Mouse (Mus musculus) heart, postnatal 36 days (tissue): ENCODE data around the gene Retreg1. TPM values are rescaled to one million over a fixed set of nuclear protein-coding genes. Genes with fewer than 3 reads are reported as not detected.

ENCODE experiments used
- DNase-seq, 2 experiments: peaks; one replicate each; pipeline ENCODE4 v3.0.0; 2021 to 2022
- intact Hi-C: fragments of 180-260 bp; cut with DNase I; formaldehyde crosslinking; loops from one replicate; pipeline ENCODE4 v1.15.1; 2025
- total RNA-seq, 2 experiments: library from RNA; stranded (reverse); gene quantifications; 2 replicates each; pipeline ENCODE4 v1.2.3; 2021

The Retreg1 gene
- total RNA-seq, 2 experiments from 2014 or later: 319 to 364 TPM

DNA sequence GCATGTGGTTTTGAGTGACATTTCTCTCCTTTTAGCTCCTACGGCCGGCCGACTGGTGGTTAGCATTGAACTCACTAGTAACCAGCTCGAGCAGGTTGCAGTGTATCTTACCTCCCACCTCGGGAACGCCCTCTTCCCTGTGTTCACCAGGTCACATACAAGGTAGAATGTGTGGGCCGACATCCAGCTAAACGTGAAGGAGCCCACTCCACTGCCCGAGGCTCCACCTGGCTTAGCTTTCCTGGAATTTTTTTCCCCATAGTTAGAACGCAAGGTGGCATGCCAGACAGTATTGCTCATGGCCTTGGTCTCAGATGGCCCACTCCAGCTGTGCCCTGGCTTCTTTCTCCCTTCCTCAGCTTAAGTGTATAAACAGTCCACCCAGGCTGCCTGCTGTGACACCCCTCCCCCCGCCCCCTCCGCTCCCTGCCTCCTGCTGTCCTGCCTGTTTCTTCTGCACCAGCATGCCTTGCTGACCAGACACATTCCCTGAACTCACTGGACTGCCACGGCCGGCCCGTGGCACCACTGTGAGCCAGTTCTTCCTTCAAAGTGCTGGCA, 33.7 kb downstream of the Retreg1 start:
- DNase-seq: no peak
- intact Hi-C loops: no loop called here

- intact Hi-C loops: no loop called here
- DNase-seq: no peak
Measured at GRCm38 (mm10) chr15:25877798-25878197, 34.8 kb downstream of the Retreg1 start.

DNA sequence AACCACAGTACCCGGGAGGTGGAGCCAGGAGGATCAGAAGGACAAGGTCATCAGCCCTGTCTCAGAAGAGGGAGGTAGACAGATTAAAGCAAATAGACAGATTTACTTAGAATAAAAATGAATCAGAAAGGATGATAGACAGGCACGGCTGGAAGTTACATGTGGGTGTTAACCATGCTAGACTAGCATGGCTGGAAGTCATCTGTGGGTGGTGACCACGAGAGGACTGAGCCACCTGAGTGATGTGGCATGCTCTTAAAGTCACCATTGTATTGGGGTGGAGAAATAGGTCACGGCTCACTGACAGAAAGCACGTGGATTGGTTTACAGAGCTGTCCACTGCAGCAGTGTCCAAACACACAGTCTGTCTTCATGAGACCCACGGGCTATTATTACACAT, 36.2 kb downstream of the Retreg1 start:
- DNase-seq: no peak
- intact Hi-C loops: no loop called here

DNA sequence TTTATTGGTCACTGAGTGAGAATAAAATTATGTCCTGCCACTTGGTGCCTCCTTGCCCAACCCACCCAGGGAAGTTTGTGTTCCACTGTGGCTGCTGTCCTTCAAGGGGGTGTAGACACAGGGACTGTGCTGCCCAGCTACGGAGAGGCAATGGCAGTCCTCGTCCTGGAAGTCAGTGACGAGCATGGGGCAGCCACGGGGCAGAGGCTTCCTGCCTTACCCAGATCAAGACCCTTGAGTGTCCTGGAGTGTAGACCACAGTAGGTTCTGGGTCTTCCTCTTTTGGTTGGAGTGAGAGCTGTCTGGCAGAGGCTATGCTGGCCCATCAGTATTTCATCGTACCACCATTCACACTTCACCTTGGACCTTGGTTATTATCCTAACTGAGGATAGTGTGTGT, 37.2 kb downstream of the Retreg1 start:
- no peak for DNase-seq
- intact Hi-C loops: no loop called here

- no peak for DNase-seq
- intact Hi-C loops: no loop called here
Measured at GRCm38 (mm10) chr15:25882002-25882401, 39.0 kb downstream of the Retreg1 start.

GRCm38 (mm10) chr15:25884416-25884958, 41.5 kb downstream of the Retreg1 start:
- no peak for DNase-seq

DNA sequence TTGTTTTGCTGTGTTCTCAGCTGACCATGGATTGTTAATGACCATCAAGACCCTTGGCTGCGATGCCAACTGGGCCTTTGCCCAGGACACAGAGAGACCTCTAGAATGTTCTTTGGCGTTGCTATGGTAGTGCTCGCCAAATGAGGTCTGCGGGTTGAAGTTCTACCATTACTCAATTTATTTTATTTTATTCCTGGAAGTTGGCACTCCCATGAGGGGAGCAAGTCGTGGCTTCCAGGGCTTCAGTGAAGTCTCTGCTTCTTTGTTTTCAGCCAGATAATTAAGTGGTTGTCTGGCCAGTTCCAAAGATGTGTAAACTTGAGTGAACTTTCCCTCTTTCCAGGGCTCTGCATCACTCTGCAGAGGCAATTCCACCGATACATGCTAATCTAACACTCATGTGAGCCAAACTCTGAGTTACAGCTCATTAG, 43.6 kb downstream of the Retreg1 start:
- peak; percentile 27 to 34 for DNase-seq
- intact Hi-C loops: no loop called here

More at GRCm38 (mm10) chr15:25884416-25884958, 41.5 kb downstream of the Retreg1 start:
- intact Hi-C loops: no loop called here

- no peak for DNase-seq
- intact Hi-C loops: no loop called here
Measured at GRCm38 (mm10) chr15:25889927-25890326, 46.9 kb downstream of the Retreg1 start.

DNA sequence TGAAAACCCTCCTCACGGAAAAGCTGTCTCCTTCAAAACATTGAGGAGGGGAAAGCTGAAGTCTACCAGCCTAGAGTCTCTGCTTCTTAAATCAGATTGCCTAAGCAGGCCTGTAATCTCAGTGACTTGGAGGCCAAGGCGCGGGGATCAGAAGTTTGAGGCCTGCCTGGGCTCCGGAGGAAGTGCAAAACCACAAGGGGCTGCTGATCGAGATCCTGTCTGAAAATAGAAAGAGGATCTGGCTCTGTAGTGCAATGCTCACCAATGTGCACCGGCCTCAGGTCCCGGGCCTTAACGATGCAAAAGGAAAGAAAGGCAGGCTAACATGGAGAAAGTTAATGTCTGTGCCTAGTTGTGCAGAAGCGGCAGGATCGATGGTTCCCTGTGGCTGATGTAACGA, 48.6 kb downstream of the Retreg1 start:
- no peak for DNase-seq

GRCm38 (mm10) chr15:25893327-25893726, 50.3 kb downstream of the Retreg1 start:
- no peak for DNase-seq
- intact Hi-C loops: no loop called here

More for the DNA sequence above, 48.6 kb downstream of the Retreg1 start:
- intact Hi-C loops: no loop called here

GRCm38 (mm10) chr15:25896783-25897182, 53.8 kb downstream of the Retreg1 start:
- no peak for DNase-seq
- intact Hi-C loops: no loop called here

- intact Hi-C loops: no loop called here
Measured at GRCm38 (mm10) chr15:25897617-25898016, 54.6 kb downstream of the Retreg1 start.

DNA sequence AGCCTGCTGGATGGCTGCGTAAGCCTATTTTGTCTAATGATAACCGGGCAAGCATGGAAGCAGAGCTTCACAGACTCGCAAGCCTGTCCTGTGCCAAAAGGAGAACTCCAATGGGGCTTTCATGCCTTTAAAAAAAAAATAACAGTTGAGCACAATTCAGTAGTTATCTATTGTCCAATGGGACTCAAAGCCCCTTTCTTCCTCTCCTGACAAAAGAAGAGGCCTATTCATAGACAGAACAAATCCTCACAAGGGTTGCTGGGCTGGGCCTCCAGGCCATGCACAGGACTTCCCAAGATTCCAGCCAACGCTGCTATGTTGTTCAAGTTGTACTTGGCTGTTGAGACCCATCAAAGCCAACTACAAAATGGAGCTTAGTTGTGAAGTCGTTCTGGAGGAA, 56.0 kb downstream of the Retreg1 start:
- intact Hi-C loops: no loop called here
- no peak for DNase-seq

More at GRCm38 (mm10) chr15:25897617-25898016, 54.6 kb downstream of the Retreg1 start:
- DNase-seq: no peak

GRCm38 (mm10) chr15:25900540-25900939, 57.6 kb downstream of the Retreg1 start:
- intact Hi-C loops: loop anchor here (1.0 to 5.0 kb wide), 2 partner anchors 59 to 93 kb away; no protein-coding TSS in a partner anchor

GRCm38 (mm10) chr15:25902931-25903615, 60.1 kb downstream of the Retreg1 start:
- DNase-seq: no peak
- intact Hi-C loops: loop anchor here (5.0 kb wide), 1 partner anchor 96 kb away; no protein-coding TSS in a partner anchor

More at GRCm38 (mm10) chr15:25900540-25900939, 57.6 kb downstream of the Retreg1 start:
- DNase-seq: peak; percentile 79 to 82

- DNase-seq: no peak
- intact Hi-C loops: loop anchor here (5.0 kb wide), 1 partner anchor 97 kb away; no protein-coding TSS in a partner anchor
Measured at GRCm38 (mm10) chr15:25904435-25905021, 61.5 kb downstream of the Retreg1 start.

DNA sequence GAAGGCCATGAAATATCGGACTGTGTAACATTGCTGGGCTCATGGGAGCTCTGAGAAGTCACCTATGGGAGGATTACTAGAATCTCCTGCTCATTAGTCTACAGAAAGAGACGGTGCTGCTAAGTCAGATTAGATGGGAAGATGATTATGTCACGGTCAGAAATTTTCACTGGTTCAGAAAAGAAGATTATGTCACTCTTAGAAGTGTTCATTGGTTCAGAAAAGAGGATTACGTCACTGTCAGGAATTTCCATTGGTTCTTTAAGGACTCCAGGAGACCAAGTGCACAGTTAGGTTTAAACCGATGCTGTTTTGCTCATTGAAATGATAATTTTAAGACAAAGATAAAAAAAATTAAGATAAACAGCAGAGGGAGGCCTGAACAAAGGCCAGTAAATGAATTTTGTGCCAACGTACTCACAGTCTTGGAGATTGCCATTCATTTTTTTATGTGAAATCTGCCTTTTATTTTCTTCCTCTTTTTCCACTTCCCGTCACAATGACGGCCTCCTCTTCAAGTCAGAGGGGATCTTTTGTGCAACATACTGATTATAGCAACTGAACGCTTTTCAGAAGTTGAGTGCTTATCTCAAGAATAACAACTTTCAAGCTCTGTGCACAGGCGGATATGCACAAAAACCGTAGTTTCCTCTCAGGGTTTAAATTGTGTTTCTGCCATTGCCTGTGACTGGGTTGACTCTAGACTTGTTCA, 67.0 kb downstream of the Retreg1 start:
- DNase-seq: no peak
- intact Hi-C loops: no loop called here

DNA sequence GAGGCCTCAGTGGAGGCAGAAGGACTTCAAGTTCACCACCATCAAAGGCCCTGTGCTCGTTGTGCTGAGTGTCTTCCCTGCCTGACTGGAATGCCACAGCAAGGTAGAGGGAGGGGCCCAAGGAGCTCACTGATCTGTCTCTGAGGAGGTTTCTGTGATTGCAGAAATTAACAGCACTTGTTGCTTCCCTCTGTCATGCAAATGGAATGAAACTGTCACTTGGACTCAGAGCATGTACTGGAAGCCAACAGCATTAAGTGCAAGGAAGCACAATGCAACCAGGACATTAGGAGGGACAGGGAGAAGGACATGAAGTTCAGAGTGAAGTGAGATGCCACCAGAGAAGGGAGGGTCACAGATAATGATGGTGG, 67.5 kb downstream of the Retreg1 start:
- intact Hi-C loops: no loop called here
- DNase-seq: no peak

DNA sequence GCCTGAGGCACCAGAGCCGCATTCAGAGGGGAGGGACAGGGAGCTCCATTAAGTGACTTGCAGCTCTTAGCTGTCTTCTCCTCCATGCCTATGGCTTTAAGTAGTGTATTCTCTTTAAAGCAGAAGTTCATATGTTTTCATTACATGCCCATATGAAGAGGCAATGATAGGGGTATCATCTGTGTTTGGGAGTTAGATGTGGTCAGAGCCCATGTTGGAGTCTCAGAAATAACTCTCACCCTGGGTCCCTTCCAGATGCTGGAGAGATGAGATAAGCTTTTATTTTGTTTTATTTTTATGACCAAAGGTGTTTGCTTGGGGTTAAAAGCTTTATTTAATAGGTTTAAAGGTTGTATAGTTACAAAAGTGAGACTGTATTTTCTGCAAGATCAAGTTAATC, 67.9 kb downstream of the Retreg1 start:
- DNase-seq: no peak
- intact Hi-C loops: no loop called here

DNA sequence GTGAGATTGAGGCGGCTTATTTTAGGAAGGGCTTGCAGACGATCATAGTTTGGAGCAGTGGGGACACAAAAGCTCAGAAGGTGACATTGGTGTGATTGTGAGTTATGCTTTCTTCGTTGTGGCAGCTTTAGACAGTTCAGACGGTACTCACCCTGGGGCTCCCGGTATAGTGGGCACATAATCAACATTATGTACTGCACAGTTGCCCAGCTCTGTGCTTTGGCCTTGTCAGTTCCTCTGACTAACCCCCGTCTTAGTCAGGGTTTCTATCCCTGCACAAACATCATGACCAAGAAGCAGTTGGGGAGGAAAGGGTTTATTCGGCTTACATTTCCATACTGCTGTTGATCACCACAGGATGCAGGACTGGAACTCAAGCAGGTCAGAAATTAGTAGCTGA, 69.9 kb downstream of the Retreg1 start:
- no peak for DNase-seq
- intact Hi-C loops: no loop called here

DNA sequence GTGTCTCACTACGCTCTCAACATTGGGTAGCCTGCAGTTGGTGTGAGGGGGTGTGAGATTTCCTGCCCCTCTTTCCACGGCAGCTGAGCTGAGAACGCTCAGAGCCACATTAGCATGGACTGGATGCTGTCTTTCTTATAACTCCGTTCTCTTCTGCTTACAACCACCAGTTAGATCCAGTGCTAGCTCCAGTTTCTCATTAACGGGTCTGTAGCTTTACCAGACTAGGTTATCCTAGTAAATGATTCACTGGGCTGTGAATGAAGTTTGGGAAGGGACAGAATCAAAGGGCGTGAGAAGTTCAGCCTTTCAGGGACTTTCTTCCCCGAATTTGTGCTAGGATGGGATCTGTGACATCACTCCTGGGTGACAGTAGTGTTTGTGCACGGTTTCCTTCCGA, 70.7 kb downstream of the Retreg1 start:
- intact Hi-C loops: no loop called here
- no peak for DNase-seq
